Mouse (Mus musculus): ENCODE results near the gene Utrn.

GRCm38 (mm10) chr10:12827306-12827705 lies 41.9 kb downstream of the Utrn start:
- TF ChIP-seq POLR2A (IDR thresholded peaks at IDR 0.05; ENCODE audit: borderline replicate concordance, control insufficient read depth, low read depth, low read length) (no peak), CTCF (IDR thresholded peaks at IDR 0.05; ENCODE audit: control insufficient read depth, insufficient read depth, low read length) (no peak)
